ENCODE assay signal across 9 mouse cellular contexts in genomic region chr15:85610618-85611218, GRCm38 (mm10). TPM values are rescaled to one million over a fixed set of nuclear protein-coding genes. Genes with fewer than 3 reads are reported as not detected.
DNase-seq lines count a peak whose midpoint lies in the region; ATAC-seq and TF ChIP-seq lines count a peak whose summit lies in the region.
"Had no signal": no experiment of that assay in that cellular context is flagged by ENCODE, and none has a peak within 500 bp of the region (broad histone marks: within the 10 kb centered on the region; RNA-seq: fewer than 3 reads in every experiment).

No protein-coding gene starts in this region.

- no peak overlapping the region for H3K4me2 ChIP-seq in forebrain, embryonic 14.5 days (ENCODE audit: low read length)
- peak overlapping the region; percentile 4; the same call in 1 of the 2 replicates for H3K4me2 ChIP-seq in lung, embryonic 16.5 days (ENCODE audit: low read depth, low read length)

- 0 out of 2 replicates have a peak, but pooled peaks cover 3% of the 10 kb centered on the region for H3K27me3 ChIP-seq in forebrain, embryonic 14.5 days (replicated peaks; ENCODE audit: control insufficient read depth, insufficient read depth, low read length)
- no peaks in the 10 kb centered on the region for H3K27me3 ChIP-seq in lung, embryonic 16.5 days (ENCODE audit: control insufficient read depth, insufficient read depth, low read depth, low read length)

- DNase-seq in ES-CJ7 (ENCODE audit: low read depth, low spot score), result peak; percentile 82
- DNase-seq in cerebellum, adult 11 months, result peak; percentile 84
- peak; percentile 87 for DNase-seq in forebrain, embryonic 14.5 days (ENCODE audit: low spot score)
- peak; percentile 97 for DNase-seq in heart, postnatal 25 days (ENCODE audit: low spot score)
- peak; percentile 81 to 85 for DNase-seq in layer of hippocampus, adult 2 months (ENCODE audit: low spot score in 2 of 2)
- peak; percentile 87 for DNase-seq in ovary, postnatal 14 days (ENCODE audit: low spot score)
- DNase-seq in thymus, postnatal 10 days (ENCODE audit: low spot score in 2 of 2), result peak; percentile 56 to 80

- intact Hi-C loops in heart, postnatal 25 days (cut with DNase I), result loop anchor here (2.0 to 5.0 kb wide), 2 partner anchors 42 to 62 kb away; no protein-coding TSS in a partner anchor

- no peaks in the 10 kb centered on the region for H3K36me3 ChIP-seq in forebrain, embryonic 14.5 days (ENCODE audit: control insufficient read depth, insufficient read depth, low read length)
- H3K36me3 ChIP-seq in lung, embryonic 16.5 days (ENCODE audit: control insufficient read depth, insufficient read depth, low read length), result no peaks in the 10 kb centered on the region

- peak overlapping the region; percentile 25; the same call in 1 of the 2 replicates for H3K9ac ChIP-seq in forebrain, embryonic 14.5 days (ENCODE audit: low read length)
- peak overlapping the region; percentile 27 for H3K9ac ChIP-seq in lung, embryonic 16.5 days (ENCODE audit: low read length)

- H3K27ac ChIP-seq in forebrain, embryonic 14.5 days (ENCODE audit: low read depth, low read length), result peak overlapping the region; percentile 81
- peak overlapping the region; percentile 88 for H3K27ac ChIP-seq in layer of hippocampus, adult 2 months
- H3K27ac ChIP-seq in lung, embryonic 16.5 days (ENCODE audit: low read length), result peak overlapping the region; percentile 89
- H3K27ac ChIP-seq: macrophage had no signal

- TF ChIP-seq CTCF in layer of hippocampus, adult 2 months (conservative IDR thresholded peaks at IDR 0.05), result peak; percentile 94

- H3K4me3 ChIP-seq in forebrain, embryonic 14.5 days (ENCODE audit: low read depth, low read length), result no peak overlapping the region
- H3K4me3 ChIP-seq in layer of hippocampus, adult 2 months, result no peak overlapping the region
- H3K4me3 ChIP-seq in lung, embryonic 16.5 days (ENCODE audit: low read length), result no peak overlapping the region

- ATAC-seq in forebrain, embryonic 14.5 days, result peak; percentile 75
- ATAC-seq in lung, embryonic 16.5 days (ENCODE audit: low read depth), result peak; percentile 92

- 59% methylated on average over 8 of the region's 8 CpGs for WGBS in forebrain, embryonic 14.5 days
- WGBS in lung, embryonic 16.5 days, result 3% methylated on average over 8 of the region's 8 CpGs

- peaks cover 21% of the 10 kb centered on the region for H3K4me1 ChIP-seq in forebrain, embryonic 14.5 days (ENCODE audit: control insufficient read depth, insufficient read depth, low read length)
- H3K4me1 ChIP-seq in lung, embryonic 16.5 days (replicated peaks; ENCODE audit: control insufficient read depth, insufficient read depth, low read length), result peaks cover 37% of the 10 kb centered on the region

- no peaks in the 10 kb centered on the region for H3K9me3 ChIP-seq in forebrain, embryonic 14.5 days (replicated peaks; ENCODE audit: control insufficient read depth, low read length)
- no peaks in the 10 kb centered on the region for H3K9me3 ChIP-seq in lung, embryonic 16.5 days (ENCODE audit: control insufficient read depth, low read length)

RNA-seq across cellular contexts. Expression of gene Wnt7b, which starts 28.4 kb away (rescaled TPM):
- polyA plus RNA-seq in forebrain, embryonic 14.5 days (2014; fragmentation: Nextera tagmentation; extraction: Ambion mirVana), result 73.4 and 84.7 TPM in 2 replicates
- under 1 TPM; 0.13 to 0.17 TPM for total RNA-seq in heart, postnatal 25 days (2021)
- total RNA-seq in layer of hippocampus, adult 2 months (2021), result 10 to 100 TPM; 46.4 to 47.6 TPM
- polyA plus RNA-seq in lung, embryonic 16.5 days (2015; fragmentation: Nextera tagmentation; extraction: Ambion mirVana), result 40.2 and 44.8 TPM in 2 replicates
- polyA plus RNA-seq: macrophage had no signal

Comparison
In these comparisons a context has a peak if more than half of its experiments do, and no peak if none do; other contexts are left out.
1. RNA of gene Wnt7b, which starts 28.4 kb away (total RNA-seq): 46.4 to 47.6 TPM in layer of hippocampus, adult 2 months; 0.13 to 0.17 TPM in heart, postnatal 25 days; every median in the first group is over 10 times any median in the second.
2. Peak in every context shown above with its lines, with median percentiles within 50 percentile points of each other: DNase-seq and H3K27ac ChIP-seq.